Mouse (Mus musculus) embryonic stem cell, embryonic (primary cell): ENCODE data around the gene Dync1li2.

ENCODE experiments used
- CTCF ChIA-PET, 4 experiments: fragments of 300-600 bp in 2 of 4; fragments of 350-600 bp in 2 of 4; sonication (Branson Sonifier 250); formaldehyde crosslinking; loops; one replicate each; lab custom pipeline; 2022; ENCODE audit warnings: inconsistent platforms in 2 of 4; lab: Charles Lee
- POLR2A ChIA-PET, 4 experiments: fragments of 300-600 bp in 2 of 4; fragments of 350-600 bp in 2 of 4; sonication (Branson Sonifier 250); formaldehyde crosslinking; loops; one replicate each; lab custom pipeline; 2022; ENCODE audit warnings: antibody characterized with exemption in 4 of 4, inconsistent platforms in 1 of 4; lab: Charles Lee

Gene Dync1li2

DNA sequence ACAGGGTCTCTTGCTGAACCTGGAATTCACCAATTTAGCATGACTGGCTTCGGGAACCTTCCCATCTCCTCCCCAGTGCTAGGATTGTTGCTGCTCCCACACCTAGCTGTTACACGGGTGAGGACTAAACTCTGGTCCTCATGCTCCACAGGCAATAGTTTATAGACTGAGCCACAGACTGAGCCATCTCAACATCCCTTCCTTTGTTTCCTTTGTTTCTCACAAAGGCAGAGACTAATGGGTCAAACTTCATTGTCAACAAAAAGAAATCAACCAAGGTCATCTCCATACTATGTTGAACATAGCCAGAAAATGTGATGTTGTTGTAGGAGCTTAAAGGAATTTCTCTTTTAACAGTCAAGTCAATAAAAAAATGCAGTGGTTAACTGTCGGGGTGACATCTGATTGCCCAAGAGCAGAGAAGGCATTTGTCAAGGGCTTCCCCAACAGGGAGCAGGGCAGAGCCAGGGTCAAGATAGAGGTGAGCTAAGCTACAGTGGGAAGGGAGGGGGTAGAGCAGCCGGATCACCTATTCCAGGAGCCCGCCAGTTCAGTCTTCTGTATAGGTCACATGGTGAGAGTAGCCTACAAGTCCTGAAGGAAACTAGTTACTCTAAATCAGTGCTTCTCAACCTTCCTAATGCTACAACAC is 9.5 kb downstream of the Dync1li2 start:
- POLR2A ChIA-PET: interaction anchor here (0.6 to 4.1 kb wide), 31 partner anchors 8 to 740 kb away, joined by 3 to 32 read pairs (median 4); partner anchors contain the start of genes Dync1li2 (in 3 of the 4), Cklf (in 1 of the 4) and Cmtm4 (in 1 of the 4)
- CTCF ChIA-PET: interaction anchor here (0.6 to 3.5 kb wide), 12 partner anchors 9 to 215 kb away, joined by 3 to 22 read pairs (median 6); partner anchors contain the start of gene Dync1li2 (in 3 of the 4)

DNA sequence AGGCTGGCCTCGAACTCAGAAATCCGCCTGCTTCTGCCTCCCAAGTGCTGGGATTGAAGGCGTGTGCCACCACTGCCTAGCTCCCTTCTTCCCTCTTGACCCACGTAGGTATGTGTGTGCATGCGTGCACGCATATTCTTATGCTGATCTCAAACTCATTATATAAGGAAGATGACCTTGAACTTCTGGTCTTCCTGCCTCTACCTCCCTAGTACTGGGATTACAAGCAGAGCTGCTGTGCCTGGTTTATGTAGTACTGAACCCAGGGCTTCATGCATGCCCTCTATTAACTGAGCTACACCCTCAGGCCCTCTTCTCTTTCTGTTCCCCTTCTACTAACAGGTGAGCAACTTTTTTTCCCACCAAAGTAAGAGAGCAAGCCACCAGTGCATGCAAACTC is 10.2 kb downstream of the Dync1li2 start:
- POLR2A ChIA-PET: interaction anchor here in 3 of 4 experiments (0.6 to 4.1 kb wide), 27 partner anchors 8 to 182 kb away, joined by 3 to 32 read pairs (median 3); partner anchors contain the start of genes Dync1li2 (in 3 of the 3), Cklf (in 1 of the 3) and Cmtm4 (in 1 of the 3)
- CTCF ChIA-PET: interaction anchor here (0.5 to 3.5 kb wide), 9 partner anchors 10 to 214 kb away, joined by 4 to 22 read pairs (median 7); partner anchors contain the start of gene Dync1li2 (in 3 of the 4)

DNA sequence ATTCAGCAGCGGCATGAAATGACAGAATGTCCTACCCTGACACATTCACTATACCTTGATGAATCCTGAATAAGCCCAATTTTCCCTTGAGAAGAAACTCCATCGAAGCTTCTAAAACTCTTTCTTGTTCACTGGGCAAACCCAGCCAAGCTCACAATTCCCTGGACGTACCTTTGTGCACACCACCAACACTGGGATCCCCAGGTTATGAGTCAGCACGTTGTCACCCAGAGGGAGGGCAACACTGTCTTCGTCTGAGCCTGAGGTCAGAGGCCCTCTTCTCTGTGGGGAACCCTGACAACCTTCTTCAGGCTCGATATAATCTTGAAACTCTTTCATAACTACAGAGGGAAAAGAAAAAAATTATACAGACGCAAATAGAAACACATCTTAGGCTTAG is 12.6 kb downstream of the Dync1li2 start:
- ChIA-PET POLR2A (interaction anchor here in 1 of 4 experiments (0.8 to 1.8 kb wide), 6 partner anchors 11 to 45 kb away, joined by 3 to 4 read pairs (median 3); partner anchors contain the start of gene Dync1li2), CTCF (no interaction called here)

GRCm38 (mm10) chr8:104427703-104428102 is 15.1 kb downstream of the Dync1li2 start:
- POLR2A ChIA-PET: interaction anchor here in 1 of 4 experiments (1.1 to 1.5 kb wide), 2 partner anchors 8 to 20 kb away, joined by 3 to 4 read pairs; no protein-coding TSS in a partner anchor
- CTCF ChIA-PET: interaction anchor here in 1 of 4 experiments (1.8 kb wide), 1 partner anchor 15 kb away, joined by 6 read pairs; the partner anchor contains the start of gene Dync1li2

- POLR2A ChIA-PET: interaction anchor here in 2 of 4 experiments (0.6 to 5.0 kb wide), 4 partner anchors 11 to 964 kb away, joined by 3 to 28 read pairs (median 4); partner anchors contain the start of gene Dync1li2 (in 1 of the 2)
- CTCF ChIA-PET: interaction anchor here in 3 of 4 experiments (0.7 to 1.7 kb wide), 4 partner anchors 16 to 101 kb away, joined by 3 read pairs; no protein-coding TSS in a partner anchor
Observed at GRCm38 (mm10) chr8:104422313-104422712, 20.5 kb downstream of the Dync1li2 start.

GRCm38 (mm10) chr8:104416022-104416421 is 26.8 kb downstream of the Dync1li2 start:
- ChIA-PET CTCF (no interaction called here), POLR2A (interaction anchor here in 3 of 4 experiments (0.6 to 2.2 kb wide), 8 partner anchors 9 to 756 kb away, joined by 3 to 10 read pairs (median 3); no protein-coding TSS in a partner anchor)

DNA sequence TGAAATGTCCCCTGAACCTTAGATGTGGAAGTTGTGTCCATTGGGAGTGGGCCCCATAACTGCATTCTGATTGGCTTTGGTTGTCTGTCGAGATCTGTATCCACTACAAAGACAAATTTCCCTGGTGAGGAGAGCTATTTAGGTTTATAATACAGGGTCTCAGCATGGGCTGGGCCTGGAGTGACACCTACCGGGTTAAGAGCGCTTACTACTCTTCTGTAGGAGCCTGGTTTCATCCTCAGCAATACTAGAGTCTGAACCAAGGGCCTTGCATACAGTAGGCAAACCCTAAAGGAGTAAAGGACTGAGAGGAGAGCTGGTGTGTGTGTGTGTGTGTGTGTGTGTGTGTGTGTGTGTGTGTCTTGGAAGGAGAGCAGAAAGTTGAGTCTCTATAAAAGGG is 28.6 kb downstream of the Dync1li2 start:
- ChIA-PET CTCF (interaction anchor here (0.5 to 1.3 kb wide), 5 partner anchors 19 to 888 kb away, joined by 3 to 6 read pairs (median 5); no protein-coding TSS in a partner anchor), POLR2A (interaction anchor here in 2 of 4 experiments (0.6 to 2.2 kb wide), 9 partner anchors 13 to 268 kb away, joined by 3 to 10 read pairs (median 4); no protein-coding TSS in a partner anchor)

DNA sequence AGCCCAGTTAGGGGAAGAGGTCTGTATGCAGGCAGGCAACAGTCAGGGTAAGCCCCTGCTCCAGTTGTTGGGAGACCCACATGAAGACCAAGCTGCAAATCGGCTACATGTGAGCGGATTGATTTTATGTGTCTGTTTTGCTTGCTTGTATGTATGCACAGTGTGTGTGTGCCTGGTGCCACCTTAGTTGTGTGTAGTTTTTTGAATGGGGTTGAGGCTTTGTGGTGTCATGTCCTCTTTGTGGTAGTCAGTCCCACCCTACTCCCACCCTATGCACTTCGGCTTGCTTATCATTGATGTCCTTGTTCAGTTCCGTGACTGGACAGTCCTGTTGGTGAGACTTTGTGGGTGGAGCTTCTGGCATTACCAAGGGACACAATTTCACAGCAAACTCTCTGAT is 29.1 kb downstream of the Dync1li2 start:
- ChIA-PET CTCF (interaction anchor here (0.5 to 1.3 kb wide), 4 partner anchors 70 to 889 kb away, joined by 4 to 6 read pairs (median 6); no protein-coding TSS in a partner anchor), POLR2A (interaction anchor here in 2 of 4 experiments (0.6 to 2.1 kb wide), 9 partner anchors 13 to 268 kb away, joined by 3 to 6 read pairs (median 4); no protein-coding TSS in a partner anchor)

DNA sequence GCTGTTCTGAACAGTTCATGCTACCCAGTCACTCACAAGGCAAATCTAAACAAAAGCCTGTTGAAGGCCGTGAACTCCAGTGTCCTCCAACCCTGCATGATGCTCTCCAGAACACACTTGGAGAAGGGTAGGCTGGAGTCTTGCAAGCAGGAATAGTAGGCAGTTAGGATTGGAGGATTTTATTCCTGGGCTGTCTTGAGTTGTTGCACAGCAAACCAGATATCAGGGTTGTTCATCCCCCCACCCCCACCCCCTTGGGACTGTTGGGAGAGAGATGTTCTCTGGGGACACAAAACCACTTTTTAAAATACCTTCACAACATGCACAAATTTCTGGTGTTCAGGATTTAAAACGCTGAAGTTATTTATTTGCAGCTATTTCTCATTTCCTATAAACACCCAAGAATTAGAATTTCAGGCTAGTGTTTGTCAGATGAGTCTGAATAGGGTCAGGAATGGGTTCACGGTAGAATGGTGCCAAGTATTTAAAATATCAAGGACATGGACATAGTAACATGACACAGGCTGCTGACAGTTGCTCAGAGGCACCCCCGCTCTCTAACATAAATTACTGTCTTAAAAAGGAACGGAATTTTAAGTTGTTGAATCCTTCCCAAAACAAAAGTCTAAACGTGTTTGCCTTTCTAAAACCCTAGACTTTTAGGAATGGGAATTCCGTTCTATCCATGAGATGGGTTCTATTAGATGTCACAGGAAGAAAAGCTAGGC is 29.9 kb downstream of the Dync1li2 start:
- POLR2A ChIA-PET: interaction anchor here in 3 of 4 experiments (0.7 to 2.1 kb wide), 7 partner anchors 12 to 86 kb away, joined by 3 to 6 read pairs (median 4); no protein-coding TSS in a partner anchor
- CTCF ChIA-PET: interaction anchor here in 3 of 4 experiments (0.5 to 1.3 kb wide), 4 partner anchors 69 to 973 kb away, joined by 3 to 6 read pairs (median 4); no protein-coding TSS in a partner anchor

DNA sequence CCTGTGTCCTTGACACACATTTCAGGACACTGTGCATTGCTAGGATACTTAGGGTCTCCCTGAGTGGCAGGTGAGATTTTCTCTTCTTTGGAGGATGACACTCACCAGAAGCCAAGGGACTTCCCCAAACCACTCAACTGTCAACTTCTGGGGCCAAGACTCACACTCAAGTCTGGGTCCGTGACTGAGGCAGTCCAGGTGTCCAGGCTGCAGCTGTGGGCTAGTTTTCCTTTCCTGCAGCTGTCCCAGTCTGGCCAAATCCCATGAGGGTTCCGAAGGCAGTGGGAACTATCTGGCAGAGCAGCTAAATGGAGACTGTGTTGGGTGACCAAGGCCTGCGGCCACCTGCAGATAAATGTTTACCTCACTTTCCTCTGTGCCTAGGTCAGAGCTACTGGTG is 30.9 kb downstream of the Dync1li2 start:
- POLR2A ChIA-PET: interaction anchor here in 3 of 4 experiments (0.6 to 1.6 kb wide), 6 partner anchors 8 to 795 kb away, joined by 3 to 10 read pairs (median 4); no protein-coding TSS in a partner anchor
- CTCF ChIA-PET: interaction anchor here in 1 of 4 experiments (0.8 kb wide), 1 partner anchor 22 kb away, joined by 3 read pairs; no protein-coding TSS in a partner anchor

- ChIA-PET POLR2A (interaction anchor here (0.6 to 1.6 kb wide), 9 partner anchors 8 to 794 kb away, joined by 3 to 10 read pairs (median 4); no protein-coding TSS in a partner anchor), CTCF (interaction anchor here (0.5 to 1.3 kb wide), 5 partner anchors 21 to 68 kb away, joined by 3 to 4 read pairs (median 3); no protein-coding TSS in a partner anchor)
Observed at GRCm38 (mm10) chr8:104411468-104411867, 31.4 kb downstream of the Dync1li2 start.

GRCm38 (mm10) chr8:104410628-104411273 is 32.1 kb downstream of the Dync1li2 start:
- ChIA-PET POLR2A (interaction anchor here in 3 of 4 experiments (0.5 to 1.6 kb wide), 8 partner anchors 9 to 433 kb away, joined by 3 to 10 read pairs (median 4); no protein-coding TSS in a partner anchor), CTCF (interaction anchor here in 3 of 4 experiments (0.6 to 1.3 kb wide), 5 partner anchors 10 to 67 kb away, joined by 3 to 4 read pairs (median 3); partner anchors contain the start of gene Dync1li2 (in 1 of the 3))

GRCm38 (mm10) chr8:104408328-104409110 is 34.3 kb downstream of the Dync1li2 start:
- CTCF ChIA-PET: interaction anchor here in 1 of 4 experiments (1.7 kb wide), 1 partner anchor 64 kb away, joined by 4 read pairs; no protein-coding TSS in a partner anchor
- POLR2A ChIA-PET: interaction anchor here in 3 of 4 experiments (0.7 to 3.1 kb wide), 16 partner anchors 7 to 239 kb away, joined by 3 to 24 read pairs (median 4); partner anchors contain the start of gene Dync1li2 (in 2 of the 3)

- CTCF ChIA-PET: interaction anchor here (0.7 to 2.1 kb wide), 12 partner anchors 10 to 63 kb away, joined by 3 to 7 read pairs (median 4); partner anchors contain the start of gene Dync1li2 (in 1 of the 4)
Observed at GRCm38 (mm10) chr8:104406340-104407128, 36.3 kb downstream of the Dync1li2 start.

More at GRCm38 (mm10) chr8:104406340-104407128, 36.3 kb downstream of the Dync1li2 start:
- POLR2A ChIA-PET: interaction anchor here in 3 of 4 experiments (0.7 to 3.1 kb wide), 16 partner anchors 9 to 53 kb away, joined by 3 to 24 read pairs (median 4); partner anchors contain the start of gene Dync1li2 (in 1 of the 3)
